Mouse (Mus musculus) testis, adult 2 months (tissue): Measurements from ENCODE around the gene Eif4ebp2.

Source experiments
- CTCF ChIP-seq: fragments of 200-500 bp; IDR thresholded peaks from 2 replicates; pipeline ENCODE4 v1.5.1; 2012; ENCODE audit warnings: low read depth, mild to moderate bottlenecking, inconsistent platforms, low read length, moderate library complexity; ENCODE audit not compliant: control insufficient read depth, insufficient read depth, insufficient replicate concordance
- POLR2A ChIP-seq: fragments of 200-500 bp; IDR thresholded peaks from 2 replicates; pipeline ENCODE4 v1.6.1; 2012; ENCODE audit warnings: low read depth, mild to moderate bottlenecking, inconsistent platforms, low read length, moderate library complexity; ENCODE audit not compliant: control insufficient read depth

DNA sequence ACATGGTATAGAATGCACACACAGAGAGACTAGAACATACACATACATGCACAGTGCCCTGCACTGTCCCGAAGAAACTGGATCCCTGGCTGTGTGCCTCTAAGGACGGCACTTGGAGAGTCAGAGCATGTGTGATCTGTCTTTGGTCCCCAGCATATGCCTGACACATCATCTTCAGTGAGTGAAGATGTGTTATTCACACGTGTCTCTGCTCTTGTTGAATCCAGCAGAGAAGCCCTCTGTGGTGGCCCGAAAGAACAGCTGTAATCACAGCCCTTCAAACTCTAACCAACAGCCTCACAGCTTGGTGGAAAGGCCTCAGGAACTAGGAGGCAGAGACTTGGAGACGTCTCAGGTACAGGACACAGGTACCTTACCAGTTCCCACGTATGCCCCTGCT, 67.3 kb downstream of the Eif4ebp2 start:
- TF ChIP-seq CTCF (no peak), POLR2A (no peak)
